Mouse (Mus musculus): ENCODE results near the gene Tmem108. TPM values are rescaled to one million over a fixed set of nuclear protein-coding genes. Genes with fewer than 3 reads are reported as not detected.

Gene Tmem108
- total RNA-seq, 2 experiments from 2014 or later, result 41.6 to 43.7 TPM

DNA sequence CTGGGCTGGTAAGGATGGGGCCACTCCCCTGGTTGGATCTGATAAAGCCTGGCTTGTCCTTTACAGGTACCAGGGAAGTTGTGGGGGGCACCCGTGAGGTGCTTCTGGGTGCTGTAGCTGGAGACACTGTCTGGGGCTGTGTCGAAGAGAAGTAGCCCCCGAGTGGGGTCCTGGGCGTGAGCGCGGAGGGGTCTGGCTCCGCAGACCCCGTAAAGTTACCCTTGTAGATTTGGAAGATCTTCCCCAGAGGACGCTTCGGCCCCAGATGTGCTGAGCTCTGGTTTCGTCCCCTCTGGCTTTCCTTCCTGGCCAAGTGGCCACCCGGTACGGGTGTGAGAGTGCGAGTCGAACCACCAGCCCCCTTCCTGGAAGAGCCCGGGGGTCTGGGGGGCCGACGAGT is 262.3 kb downstream of the Tmem108 start:
- intact Hi-C loops (cut with DNase I), result no loop called here
- no peak for DNase-seq (ENCODE audit: extremely low spot score in 1 of 2, low spot score in 2 of 2)

DNA sequence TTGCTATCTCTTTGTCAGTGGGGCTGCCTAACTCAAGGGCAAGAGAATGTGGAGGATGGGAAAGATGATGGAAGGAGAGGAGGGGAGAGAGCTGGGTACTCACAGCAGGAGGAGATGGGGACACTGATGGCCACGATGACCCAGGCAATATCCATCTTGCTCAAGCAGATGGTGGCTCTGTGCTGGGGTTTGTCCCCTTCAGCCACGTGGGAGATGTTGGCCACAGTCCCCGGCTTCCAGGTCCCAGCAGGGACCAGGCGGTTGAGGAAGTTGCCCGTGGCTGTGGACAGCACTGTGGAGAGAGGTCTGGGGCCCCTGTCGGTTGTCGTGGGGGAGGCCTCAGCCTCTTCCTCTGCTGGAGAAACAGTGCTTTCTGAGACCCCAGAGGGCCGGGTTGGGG is 262.9 kb downstream of the Tmem108 start:
- intact Hi-C loops (cut with DNase I), result no loop called here
- no peak for DNase-seq (ENCODE audit: extremely low spot score in 1 of 2, low spot score in 2 of 2)

DNA sequence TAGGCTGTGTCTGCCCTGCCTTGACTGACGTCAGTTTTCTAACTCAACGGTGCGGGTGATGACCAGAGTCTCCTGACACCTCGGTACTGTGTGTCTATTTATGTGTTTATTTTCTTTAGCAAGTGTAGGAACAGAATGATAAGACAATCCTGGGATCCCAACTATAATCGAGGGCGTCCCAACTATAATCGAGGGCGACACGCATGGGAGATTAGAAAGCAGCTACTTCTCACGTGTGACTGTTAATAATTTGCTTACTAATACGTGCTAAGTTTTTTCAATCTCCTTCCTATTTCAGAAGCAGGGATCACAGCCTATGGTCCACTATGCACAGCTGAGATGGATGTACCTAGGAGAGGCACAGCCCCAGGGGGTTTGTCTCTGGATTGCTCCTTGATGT is 266.2 kb downstream of the Tmem108 start:
- DNase-seq (ENCODE audit: extremely low spot score in 1 of 2, low spot score in 2 of 2), result no peak
- intact Hi-C loops (cut with DNase I), result loop anchor here (2.0 kb wide), 1 partner anchor 263 kb away; no protein-coding TSS in a partner anchor

DNA sequence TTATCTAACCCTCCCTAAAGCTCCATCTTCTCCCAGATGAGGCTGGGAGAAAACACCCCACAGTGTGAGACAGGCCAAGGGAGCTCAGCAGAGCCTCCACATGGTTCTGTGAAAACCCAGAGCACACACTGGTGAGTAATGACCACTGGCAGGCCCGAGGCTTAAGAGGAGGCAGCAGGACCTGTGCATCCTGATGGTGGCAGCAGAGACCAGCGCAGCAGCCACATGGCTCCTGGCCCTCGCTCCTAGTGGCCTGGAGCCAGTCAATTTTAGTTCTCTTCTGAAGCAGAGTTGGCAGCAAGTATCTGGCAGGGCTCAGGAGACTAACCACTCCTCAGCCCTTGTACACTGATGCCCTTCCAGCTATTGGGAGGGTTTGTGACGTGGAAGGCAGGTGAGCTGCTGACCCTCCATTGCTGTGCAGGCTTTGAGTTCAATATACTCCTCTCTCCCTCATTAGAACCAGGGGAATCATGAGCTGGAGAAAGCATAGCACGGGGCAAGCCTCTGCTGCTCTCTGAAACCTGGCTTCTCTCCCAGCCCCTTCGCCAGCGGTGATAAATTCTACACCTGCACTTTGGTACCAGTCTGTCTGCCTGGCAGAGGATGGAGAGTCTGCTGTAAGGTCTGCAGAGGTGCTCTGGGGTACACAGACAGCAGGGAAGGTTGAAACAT is 267.2 kb downstream of the Tmem108 start:
- peak; percentile 79 to 83 for DNase-seq (ENCODE audit: extremely low spot score in 1 of 2, low spot score in 2 of 2)
- intact Hi-C loops (cut with DNase I), result loop anchor here (2.0 to 5.0 kb wide), 2 partner anchors 128 to 264 kb away; no protein-coding TSS in a partner anchor

DNA sequence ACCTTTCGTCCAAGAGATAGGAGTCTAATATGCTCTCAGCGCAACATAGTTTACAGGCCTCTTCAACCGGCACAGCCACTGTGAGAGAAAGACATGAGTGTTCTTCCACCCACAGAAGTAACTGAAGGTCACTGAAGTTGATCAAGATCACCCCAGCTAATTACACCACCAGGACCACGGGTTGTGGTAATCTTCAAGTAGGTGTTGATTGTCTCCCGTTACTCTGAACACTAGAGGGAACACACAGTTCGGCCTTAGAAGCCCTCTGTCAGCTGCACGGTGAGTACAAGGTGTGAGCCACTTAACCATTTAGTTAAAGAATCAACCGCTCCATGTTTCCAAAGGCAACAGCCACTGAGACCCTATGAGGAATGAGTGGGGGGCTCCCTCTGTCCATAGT is 269.7 kb downstream of the Tmem108 start:
- intact Hi-C loops (cut with DNase I), result loop anchor here (2.0 to 5.0 kb wide), 2 partner anchors 130 to 503 kb away; no protein-coding TSS in a partner anchor
- DNase-seq (ENCODE audit: extremely low spot score in 1 of 2, low spot score in 2 of 2), result no peak

DNA sequence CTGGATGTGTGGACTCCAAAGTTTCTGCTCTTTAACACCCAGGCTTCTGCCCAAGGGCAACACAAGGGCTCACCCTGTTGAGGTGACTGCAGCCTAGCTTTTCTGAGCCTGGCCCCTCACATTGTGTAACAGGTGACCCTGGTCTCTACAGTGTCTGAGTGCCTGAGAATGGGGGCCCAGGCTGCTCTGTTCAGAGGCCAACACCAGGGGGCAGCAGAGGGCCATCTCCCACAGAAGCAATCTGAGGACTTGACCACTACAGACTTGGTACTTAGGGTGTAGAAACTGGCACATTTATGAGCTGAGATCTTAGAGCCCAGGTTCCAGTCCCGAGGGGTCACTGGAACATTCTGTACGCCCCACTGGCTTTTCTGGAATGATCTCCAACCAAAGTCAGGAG is 271.2 kb downstream of the Tmem108 start:
- intact Hi-C loops (cut with DNase I), result loop anchor here (2.0 to 5.0 kb wide), 2 partner anchors 132 to 504 kb away; no protein-coding TSS in a partner anchor
- peak in 1 of 2 experiments; percentile 78 for DNase-seq (ENCODE audit: extremely low spot score in 1 of 2, low spot score in 2 of 2)

DNA sequence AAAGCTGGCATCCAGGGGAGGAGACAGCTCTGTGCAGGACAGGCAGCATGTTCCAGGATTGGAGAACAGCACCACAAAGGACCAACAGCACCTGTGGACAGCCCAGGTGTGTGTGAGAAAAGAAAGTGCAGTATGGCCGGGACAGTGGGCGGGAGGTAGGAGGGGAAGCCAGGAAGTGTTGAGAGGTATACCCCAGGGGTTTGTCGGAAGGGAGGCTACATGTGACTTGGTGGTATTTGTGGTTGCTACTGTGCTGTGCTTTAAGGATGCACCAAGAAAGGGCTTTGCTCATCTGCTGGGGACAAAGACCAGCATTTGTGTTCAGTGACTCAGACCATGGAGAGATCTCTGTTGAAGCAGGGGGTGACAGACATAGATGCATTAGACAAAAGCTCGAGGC is 271.8 kb downstream of the Tmem108 start:
- intact Hi-C loops (cut with DNase I), result loop anchor here (2.0 to 5.0 kb wide), 2 partner anchors 132 to 505 kb away; no protein-coding TSS in a partner anchor
- no peak for DNase-seq (ENCODE audit: extremely low spot score in 1 of 2, low spot score in 2 of 2)

DNA sequence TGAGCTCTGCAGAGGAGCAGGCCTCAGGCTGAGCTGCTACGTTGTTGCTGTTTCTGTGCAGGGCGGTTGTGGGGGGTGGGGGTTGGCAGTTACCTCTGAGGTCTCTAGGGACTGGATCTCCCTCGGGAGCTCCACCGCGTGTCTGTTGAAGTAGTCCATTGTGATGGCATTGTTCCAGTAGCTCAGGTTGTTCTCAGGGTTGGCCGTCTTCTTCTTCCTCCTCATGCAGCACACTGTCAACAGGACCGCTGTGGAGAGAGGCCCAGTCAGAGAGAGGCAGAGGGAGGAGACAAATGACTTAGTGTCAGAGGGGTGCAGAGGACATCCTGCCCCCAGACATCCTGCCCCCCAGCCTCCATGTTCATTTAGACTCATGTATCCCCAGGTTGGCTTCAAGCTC is 272.5 kb downstream of the Tmem108 start:
- DNase-seq (ENCODE audit: extremely low spot score in 1 of 2, low spot score in 2 of 2), result no peak
- intact Hi-C loops (cut with DNase I), result no loop called here

DNA sequence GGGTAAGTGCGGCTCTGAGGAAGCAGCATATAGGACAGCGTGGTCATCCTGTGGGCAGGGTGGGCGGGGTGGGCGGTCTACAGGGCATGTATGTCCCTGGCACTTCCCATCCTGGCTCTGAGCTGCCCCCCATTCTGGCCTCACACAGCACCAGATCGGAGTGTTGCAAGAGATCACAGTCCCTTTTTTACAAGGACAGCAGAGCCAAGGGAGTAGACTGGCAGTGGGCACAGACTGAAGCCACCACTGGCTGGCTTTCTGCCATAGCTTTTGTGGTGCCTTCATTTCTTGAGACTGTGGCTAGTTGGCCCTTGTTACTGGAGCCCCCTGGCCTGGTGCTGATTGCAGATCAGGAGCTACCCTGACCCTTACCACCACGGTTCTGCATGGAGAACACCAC is 275.4 kb downstream of the Tmem108 start:
- DNase-seq (ENCODE audit: extremely low spot score in 1 of 2, low spot score in 2 of 2), result no peak
- intact Hi-C loops (cut with DNase I), result no loop called here

DNA sequence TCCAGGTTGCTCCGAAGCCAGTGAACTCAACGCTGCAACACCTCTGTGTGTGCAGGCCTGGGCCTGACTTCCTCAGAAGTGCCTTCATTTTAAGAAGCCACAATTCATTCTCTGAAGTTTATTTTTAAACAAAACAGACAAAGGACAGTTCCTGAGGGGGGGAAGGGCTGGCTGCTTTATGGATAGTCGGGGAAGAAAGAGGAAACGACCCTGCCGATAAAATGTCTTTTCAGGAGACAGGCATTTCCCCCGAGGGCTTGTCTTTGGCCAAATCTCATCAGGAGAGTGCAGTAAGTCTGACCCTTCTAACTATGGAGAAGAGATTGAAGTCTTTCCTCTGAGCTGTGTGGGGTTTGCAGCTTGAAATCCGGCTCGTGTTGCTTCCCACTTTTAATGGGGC is 276.0 kb downstream of the Tmem108 start:
- intact Hi-C loops (cut with DNase I), result no loop called here
- DNase-seq (ENCODE audit: extremely low spot score in 1 of 2, low spot score in 2 of 2), result no peak

DNA sequence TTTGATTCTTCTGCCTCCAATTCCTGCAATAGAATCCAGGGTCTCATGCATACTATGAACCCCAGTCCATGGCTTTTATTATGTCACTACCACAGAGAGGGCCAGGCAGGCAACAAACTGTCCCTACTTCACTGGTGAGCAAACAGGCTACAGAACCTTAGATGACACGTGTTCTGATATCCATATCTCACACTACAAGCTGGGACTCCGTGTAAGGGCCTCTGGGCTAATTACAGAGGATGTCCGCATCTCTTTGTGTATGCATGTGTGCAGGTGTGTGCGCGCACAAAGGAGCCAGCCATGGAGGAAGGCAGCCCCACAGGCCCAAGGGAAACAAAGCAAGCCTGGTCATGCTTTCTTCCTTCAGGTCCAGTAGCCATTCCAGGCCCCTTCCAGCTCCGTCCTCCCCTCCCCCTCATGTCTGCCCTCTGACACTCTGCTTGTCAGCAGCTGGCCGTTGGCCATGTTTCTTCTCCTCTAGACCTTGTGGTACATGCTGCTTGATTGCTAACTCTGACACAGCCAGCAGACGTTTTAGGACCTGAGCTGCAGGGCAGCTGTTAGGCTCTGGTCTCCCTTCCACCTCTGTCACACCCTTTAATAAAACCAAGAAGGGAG is 280.9 kb downstream of the Tmem108 start:
- intact Hi-C loops (cut with DNase I), result no loop called here
- DNase-seq (ENCODE audit: extremely low spot score in 1 of 2, low spot score in 2 of 2), result peak in 1 of 2 experiments; percentile 68

DNA sequence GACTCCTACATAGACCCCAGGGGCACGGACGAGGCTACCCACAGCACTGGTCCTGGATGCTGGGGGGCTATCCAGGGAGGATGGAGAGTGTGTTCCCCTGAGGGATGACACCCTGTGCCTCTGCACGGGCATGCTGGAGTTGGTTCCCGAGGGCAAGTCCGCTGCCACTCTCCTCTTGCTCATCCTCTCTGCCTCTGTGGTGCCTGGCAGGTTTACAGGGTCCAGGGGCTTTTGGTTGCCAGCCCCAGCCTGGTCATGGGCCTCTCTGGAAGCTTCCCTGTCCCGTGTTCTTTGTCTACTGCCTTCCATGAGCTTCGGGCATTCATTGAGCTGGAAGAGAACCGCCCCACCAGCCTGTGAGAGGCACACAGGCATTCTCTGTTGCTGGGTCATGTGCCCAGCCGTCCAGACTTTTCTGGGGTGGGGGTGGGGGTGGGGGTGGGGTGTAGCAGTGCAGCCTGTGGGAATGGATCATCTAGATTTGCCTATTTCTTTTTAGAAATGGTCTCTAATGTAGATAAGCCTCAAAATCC is 281.5 kb downstream of the Tmem108 start, which contains the start of gene Bfsp2:
Gene Bfsp2 (minus strand): TSS at position 377 of the 533 bp plus-strand sequence.
- intact Hi-C loops (cut with DNase I), result no loop called here
- DNase-seq (ENCODE audit: extremely low spot score in 1 of 2, low spot score in 2 of 2), result no peak

DNA sequence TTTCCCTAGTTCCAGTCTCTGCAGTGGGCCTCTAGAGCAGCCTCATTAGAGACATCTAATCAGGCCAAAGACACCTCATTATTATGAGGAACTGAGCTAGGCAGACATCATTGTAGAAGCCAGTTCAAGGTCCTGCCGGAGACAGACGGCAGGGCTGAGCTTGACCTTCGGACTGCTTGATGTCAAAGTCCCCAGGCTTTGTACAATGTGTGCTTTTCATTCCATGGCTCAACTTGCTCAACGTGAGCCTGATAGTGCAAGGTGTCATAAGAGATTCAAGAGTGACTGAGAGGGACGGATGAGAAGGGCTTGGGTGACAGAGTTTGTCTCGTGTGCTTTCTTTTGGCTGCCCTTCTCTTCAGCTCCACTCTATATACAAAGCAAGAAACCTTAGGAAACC is 286.2 kb downstream of the Tmem108 start:
- intact Hi-C loops (cut with DNase I), result no loop called here

DNA sequence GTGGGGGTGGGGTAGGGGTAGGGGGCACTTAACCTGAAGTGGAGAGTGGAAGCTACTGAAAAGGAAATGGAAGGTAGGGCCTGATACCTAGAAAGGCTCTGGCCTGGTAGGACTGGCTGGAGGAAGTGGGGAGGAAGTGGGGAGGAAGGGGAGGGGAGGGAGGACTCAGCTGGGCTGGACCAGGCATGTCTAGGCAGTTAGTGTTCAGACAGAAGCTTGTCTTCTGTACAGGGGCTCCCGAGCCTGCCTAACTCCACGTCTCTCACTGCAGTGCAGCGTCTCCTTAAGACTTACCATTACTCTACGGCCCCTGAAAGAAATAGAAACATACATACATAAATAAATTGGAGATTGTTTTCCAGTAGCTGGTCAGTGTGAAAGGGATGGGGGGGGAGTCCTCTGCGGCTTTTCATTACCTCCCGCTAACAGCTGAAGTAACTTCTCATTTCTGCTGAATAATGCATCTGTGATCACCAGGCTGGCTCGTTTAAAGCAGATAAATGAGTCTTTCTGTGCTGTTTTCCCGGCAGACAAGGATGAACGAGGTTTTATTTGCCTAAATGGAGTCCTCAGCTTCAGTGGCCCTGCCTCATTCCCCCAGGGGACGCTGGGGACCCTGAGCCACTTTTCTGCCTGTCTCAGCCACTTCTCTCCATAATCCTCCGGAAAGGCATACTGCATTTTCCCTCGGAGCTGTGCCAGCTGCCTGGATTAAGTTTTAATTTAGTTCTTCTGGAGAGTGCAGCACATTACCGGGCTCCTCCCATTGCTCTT is 287.5 kb downstream of the Tmem108 start:
- DNase-seq (ENCODE audit: extremely low spot score in 1 of 2, low spot score in 2 of 2), result peak in 1 of 2 experiments; percentile 53
- intact Hi-C loops (cut with DNase I), result no loop called here

More for the DNA sequence above, 286.2 kb downstream of the Tmem108 start:
- DNase-seq (ENCODE audit: extremely low spot score in 1 of 2, low spot score in 2 of 2), result no peak

DNA sequence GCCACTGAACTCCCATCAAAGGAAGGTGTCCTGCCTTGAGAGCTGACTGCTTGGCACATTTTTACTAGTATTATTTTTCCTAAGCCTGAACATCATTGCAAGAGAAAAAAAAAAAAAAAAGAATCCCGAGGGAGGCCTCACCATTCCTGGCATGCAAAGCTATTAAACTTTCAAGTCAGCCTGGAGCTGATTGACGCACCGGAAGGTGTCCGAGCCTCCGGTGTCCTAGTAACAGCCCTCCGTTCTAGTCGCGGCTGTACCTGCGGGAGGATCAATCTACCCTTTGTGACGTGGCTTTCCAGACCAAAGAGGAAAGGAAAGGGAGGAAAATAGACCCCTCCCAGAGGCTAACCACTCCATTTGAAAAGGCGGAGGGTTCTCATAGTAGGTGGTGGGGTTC is 289.9 kb downstream of the Tmem108 start:
- intact Hi-C loops (cut with DNase I), result no loop called here
- DNase-seq (ENCODE audit: extremely low spot score in 1 of 2, low spot score in 2 of 2), result no peak

DNA sequence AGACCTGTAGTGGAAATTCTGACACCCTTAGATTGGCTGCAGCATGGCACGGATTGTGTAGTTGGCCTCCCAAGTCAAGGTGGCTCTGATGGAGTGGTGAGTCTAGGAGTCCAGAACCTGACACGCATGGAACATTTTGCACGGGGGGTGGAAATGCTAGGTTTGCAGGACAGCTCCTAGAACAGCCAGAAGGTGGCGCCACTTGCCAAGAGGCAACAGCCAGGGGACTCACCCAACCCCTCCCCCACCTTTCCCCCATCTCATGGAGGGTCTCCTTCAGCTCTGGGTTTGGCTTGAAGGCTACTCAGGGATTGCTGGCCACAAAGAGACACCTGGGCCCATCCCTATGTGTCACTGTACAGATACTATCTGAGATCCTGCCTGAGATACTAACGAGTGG is 292.1 kb downstream of the Tmem108 start:
- intact Hi-C loops (cut with DNase I), result no loop called here
- DNase-seq (ENCODE audit: extremely low spot score in 1 of 2, low spot score in 2 of 2), result peak in 1 of 2 experiments; percentile 58

DNA sequence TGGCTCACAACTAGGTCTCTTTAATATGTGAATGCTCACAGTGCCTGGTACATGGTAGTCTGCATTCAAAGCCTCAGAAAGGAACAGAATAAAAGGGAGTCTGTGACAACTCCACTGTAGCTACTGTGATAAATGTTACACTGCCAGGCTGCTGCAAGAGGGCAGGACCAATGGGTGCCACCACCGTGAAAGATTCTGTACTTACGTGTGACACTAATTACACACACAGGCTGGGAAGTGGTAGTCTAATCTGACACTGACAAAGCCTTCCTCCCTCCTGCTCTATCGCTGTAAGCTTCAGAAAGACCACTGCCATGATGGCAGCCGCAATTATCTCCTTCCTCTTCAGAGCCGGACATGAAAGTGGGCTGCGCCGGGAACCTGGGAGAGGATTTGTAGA is 292.7 kb downstream of the Tmem108 start:
- no peak for DNase-seq (ENCODE audit: extremely low spot score in 1 of 2, low spot score in 2 of 2)
- intact Hi-C loops (cut with DNase I), result no loop called here

DNA sequence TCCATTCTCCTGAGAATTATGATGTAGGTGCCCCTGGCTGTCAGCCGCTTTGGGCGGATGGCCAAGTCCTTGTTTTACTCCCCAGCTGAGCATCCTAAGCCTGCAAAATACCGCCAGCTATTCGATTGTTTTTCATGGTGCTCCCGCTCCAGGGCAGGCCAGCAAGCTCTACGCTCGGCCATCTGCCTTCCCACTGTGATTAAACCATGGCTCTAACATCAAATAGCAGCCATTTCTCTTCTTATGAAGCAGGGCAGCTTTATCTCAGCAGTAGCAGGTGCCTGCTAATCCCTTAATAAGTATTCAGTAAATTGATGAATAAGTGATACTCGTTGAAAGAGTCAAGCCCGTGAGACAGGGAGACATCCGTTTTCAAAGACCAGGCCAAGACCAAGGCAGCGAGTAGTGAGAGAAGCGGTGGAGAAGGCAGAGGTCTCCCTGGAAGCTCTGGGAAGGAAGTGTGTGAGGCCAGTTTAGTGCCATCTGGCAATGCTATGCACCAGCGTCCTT is 295.9 kb downstream of the Tmem108 start:
- intact Hi-C loops (cut with DNase I), result no loop called here

DNA sequence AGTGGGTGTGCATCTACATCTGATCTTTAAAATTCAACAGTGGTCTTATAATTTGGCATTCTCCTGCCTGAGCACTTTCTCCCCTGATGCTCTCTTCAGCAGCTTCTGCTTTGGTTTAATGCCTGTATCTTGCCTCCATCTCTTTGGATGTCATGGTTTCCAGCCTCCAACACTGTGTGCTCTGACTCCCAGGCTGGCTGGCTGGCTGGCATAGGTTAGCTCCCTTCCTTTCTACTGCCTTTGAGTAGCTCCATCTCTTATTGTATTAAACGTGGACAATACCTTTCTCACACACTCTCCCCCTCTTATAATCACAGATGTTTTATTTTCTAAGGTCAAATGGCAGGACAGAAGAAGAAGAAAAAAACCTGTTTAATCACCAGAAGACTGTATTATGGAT is 296.3 kb downstream of the Tmem108 start:
- intact Hi-C loops (cut with DNase I), result no loop called here
- DNase-seq (ENCODE audit: extremely low spot score in 1 of 2, low spot score in 2 of 2), result no peak

More for the DNA sequence above, 295.9 kb downstream of the Tmem108 start:
- DNase-seq (ENCODE audit: extremely low spot score in 1 of 2, low spot score in 2 of 2), result peak in 1 of 2 experiments; percentile 56

Measured in left cerebral cortex, postnatal 10 days (tissue).